Mouse (Mus musculus) lung, embryonic 16.5 days (tissue): Measurements from ENCODE around the gene Rab3b. TPM values are rescaled to one million over a fixed set of nuclear protein-coding genes. Genes with fewer than 3 reads are reported as not detected.

Experiments used
- ATAC-seq: fragments of 200-750 bp; cut with Nextera tagmentation; 2 replicates; pipeline ENCODE4 v1.8.0; 2017; ENCODE audit warnings: low read depth, mild to moderate bottlenecking, moderate library complexity
- H3K27ac ChIP-seq: fragments of 300-500 bp; sonication (generic); 2 replicates; pipeline ENCODE4 v1.5.1; 2014; ENCODE audit warnings: mild to moderate bottlenecking, control low read depth, low read length
- H3K27me3 ChIP-seq: fragments of 300-500 bp; sonication (generic); 2 replicates; pipeline ENCODE4 v1.6.1; 2014; ENCODE audit warnings: low read depth, low read length, mixed read lengths; ENCODE audit not compliant: control insufficient read depth, insufficient read depth
- H3K36me3 ChIP-seq: fragments of 300-500 bp; sonication (generic); 2 replicates; pipeline ENCODE4 v1.6.1; 2014; ENCODE audit warnings: low read length; ENCODE audit not compliant: control insufficient read depth, insufficient read depth
- H3K4me1 ChIP-seq: fragments of 300-500 bp; sonication (generic); replicated peaks from 2 replicates; pipeline ENCODE4 v1.6.1; 2014; ENCODE audit warnings: low read length, mixed read lengths; ENCODE audit not compliant: control insufficient read depth, insufficient read depth
- H3K4me2 ChIP-seq: fragments of 300-500 bp; sonication (generic); 2 replicates; pipeline ENCODE4 v1.6.1; 2014; ENCODE audit warnings: low read depth, low read length, control low read depth
- H3K4me3 ChIP-seq: fragments of 300-500 bp; sonication (generic); 2 replicates; pipeline ENCODE4 v1.5.1; 2014; ENCODE audit warnings: mild to moderate bottlenecking, low read length, control low read depth
- H3K9ac ChIP-seq: fragments of 300-500 bp; sonication (generic); 2 replicates; pipeline ENCODE4 v1.6.1; 2014; ENCODE audit warnings: low read length, control low read depth
- H3K9me3 ChIP-seq: fragments of 300-500 bp; sonication (generic); 2 replicates; pipeline ENCODE4 v1.6.1; 2016; ENCODE audit warnings: low read length; ENCODE audit not compliant: control insufficient read depth
- WGBS: fragments of 180-500 bp; shearing (Covaris S2); extraction: QIAGEN DNeasy Blood & Tissue Kit; methylation state at CpG from one replicate; pipeline ENCODE4 v1.1.7; 2014; 5-methylcytosine and 5-hydroxymethylcytosine counted together
- polyA plus RNA-seq: library from polyadenylated mRNA; unstranded; fragments of >200 nt; fragmentation: Nextera tagmentation; extraction: Ambion mirVana; gene quantifications from 2 replicates; pipeline ENCODE4 v1.2.1, GENCODE M21; 2015

Rab3b gene
- polyA plus RNA-seq, 1 experiment from 2014 or later, result 6.5 TPM

- no peaks in the 10 kb centered on the region for H3K27me3 ChIP-seq
- no peak overlapping the region for H3K4me3 ChIP-seq
- no peaks in the 10 kb centered on the region for H3K36me3 ChIP-seq
- WGBS, result 84% methylated on average over 6 of the region's 6 CpGs
- H3K4me1 ChIP-seq, result no peaks in the 10 kb centered on the region
- no peak overlapping the region for H3K27ac ChIP-seq
- no peak overlapping the region for H3K4me2 ChIP-seq
- no peak overlapping the region for H3K9ac ChIP-seq
- no peaks in the 10 kb centered on the region for H3K9me3 ChIP-seq
- ATAC-seq, result no peak
These were observed 111.7 kb downstream of the Rab3b start for GRCm38 (mm10) chr4:108990571-108990970.

DNA sequence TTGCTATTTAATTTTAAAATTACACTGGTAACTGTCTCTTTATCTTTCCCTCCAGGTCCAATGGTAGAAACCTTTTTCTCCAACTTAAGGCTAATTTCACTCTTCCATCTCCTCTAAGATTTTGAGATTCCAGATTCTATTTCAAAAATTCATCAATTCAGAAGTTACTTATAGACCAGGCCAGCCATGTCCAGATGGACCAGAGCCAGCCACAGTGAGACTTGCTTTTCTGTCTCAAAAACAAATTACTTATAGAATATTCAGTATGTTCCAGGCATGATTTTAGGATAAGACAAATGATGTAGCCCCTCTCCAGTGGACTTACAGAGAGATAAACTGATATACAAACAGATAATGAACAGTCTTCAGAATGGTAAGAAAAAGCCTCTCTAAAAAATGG, 112.9 kb downstream of the Rab3b start:
- H3K9ac ChIP-seq, result no peak overlapping the region
- H3K36me3 ChIP-seq, result no peaks in the 10 kb centered on the region
- H3K9me3 ChIP-seq, result no peaks in the 10 kb centered on the region
- H3K4me1 ChIP-seq, result no peaks in the 10 kb centered on the region
- ATAC-seq, result no peak
- H3K27ac ChIP-seq, result no peak overlapping the region
- no peak overlapping the region for H3K4me2 ChIP-seq
- H3K27me3 ChIP-seq, result no peaks in the 10 kb centered on the region
- no peak overlapping the region for H3K4me3 ChIP-seq

Other genes starting within 250 kb of the Rab3b start
- 1.6 TPM in 2 replicates for gene 3110021N24Rik, start 159.4 kb upstream of the Rab3b start, polyA plus RNA-seq
- gene Zfyve9, start 98.3 kb upstream of the Rab3b start, polyA plus RNA-seq, result 3.8 and 4.0 TPM in 2 replicates
- gene Btf3l4, start 45.4 kb upstream of the Rab3b start, polyA plus RNA-seq, result 132 and 147 TPM in 2 replicates
- gene Txndc12, start 44.5 kb upstream of the Rab3b start, polyA plus RNA-seq, result 128 and 134 TPM in 2 replicates
- 43.3 and 48.2 TPM in 2 replicates for gene Kti12, start 31.3 kb upstream of the Rab3b start, polyA plus RNA-seq
- gene A730015C16Rik, start 30.4 kb upstream of the Rab3b start, polyA plus RNA-seq, result 1.5 and 1.6 TPM in 2 replicates
- 57.4 and 62.7 TPM in 2 replicates for gene Nrd1, start 121.6 kb downstream of the Rab3b start, polyA plus RNA-seq